Mouse (Mus musculus) midbrain, postnatal 0 days (tissue): Measurements from ENCODE around the gene Ranbp17. TPM values are rescaled to one million over a fixed set of nuclear protein-coding genes. Genes with fewer than 3 reads are reported as not detected.
A peak's percentile ranks its signal among the peaks of the same experiment; 100 is the strongest.

Experiments used
- ATAC-seq: fragments of 200-750 bp; cut with Nextera tagmentation; 2 replicates; pipeline ENCODE4 v1.8.0; 2017; ENCODE audit warnings: moderate number of reproducible peaks, mild to moderate bottlenecking, moderate TSS enrichment, moderate library complexity; ENCODE audit not compliant: low FRiP score
- DNase-seq: peaks from one replicate; pipeline ENCODE4 v3.0.0-alpha.2; 2015; ENCODE audit warnings: low spot score
- H3K27ac ChIP-seq: fragments of 300-500 bp; sonication (generic); 2 replicates; pipeline ENCODE4 v1.5.1; 2014; ENCODE audit warnings: low read depth, mild to moderate bottlenecking, low read length, mixed read lengths
- H3K27me3 ChIP-seq: fragments of 300-500 bp; sonication (generic); 2 replicates; pipeline ENCODE4 v1.6.1; 2014; ENCODE audit warnings: low read length, control low read depth, mixed read lengths; ENCODE audit not compliant: insufficient read depth
- H3K36me3 ChIP-seq: fragments of 300-500 bp; sonication (generic); 2 replicates; pipeline ENCODE4 v1.6.1; 2014; ENCODE audit warnings: low read length, control low read depth, mixed read lengths; ENCODE audit not compliant: insufficient read depth
- H3K4me1 ChIP-seq: fragments of 300-500 bp; sonication (generic); 2 replicates; pipeline ENCODE4 v1.6.1; 2014; ENCODE audit warnings: mild to moderate bottlenecking, control low read depth, antibody characterized with exemption, low read length, mixed read lengths; ENCODE audit not compliant: insufficient read depth
- H3K4me2 ChIP-seq: fragments of 300-500 bp; sonication (generic); 2 replicates; pipeline ENCODE4 v1.6.1; 2014; ENCODE audit warnings: low read depth, mild to moderate bottlenecking, low read length, mixed read lengths; ENCODE audit not compliant: poor library complexity, severe bottlenecking
- H3K4me3 ChIP-seq: fragments of 300-500 bp; sonication (generic); 2 replicates; pipeline ENCODE4 v1.5.1; 2014; ENCODE audit warnings: low read depth, mild to moderate bottlenecking, low read length, moderate library complexity
- H3K9ac ChIP-seq: fragments of 300-500 bp; sonication (generic); replicated peaks from 2 replicates; pipeline ENCODE4 v1.6.1; 2014; ENCODE audit warnings: mild to moderate bottlenecking, low read length, moderate library complexity, mixed read lengths; ENCODE audit not compliant: poor library complexity, severe bottlenecking
- H3K9me3 ChIP-seq: fragments of 300-500 bp; sonication (generic); 2 replicates; pipeline ENCODE4 v1.6.1; 2016; ENCODE audit warnings: low read length, control low read depth
- CTCF ChIP-seq: IDR thresholded peaks from 2 replicates; pipeline ENCODE4 v1.5.1; 2016; ENCODE audit warnings: antibody characterized with exemption, mild to moderate bottlenecking
- WGBS: fragments of 180-500 bp; shearing (Covaris S2); extraction: QIAGEN DNeasy Blood & Tissue Kit; methylation state at CpG from one replicate; pipeline ENCODE4 v1.1.7; 2014; 5-methylcytosine and 5-hydroxymethylcytosine counted together
- polyA plus RNA-seq: library from polyadenylated mRNA; unstranded; fragments of >200 nt; fragmentation: Nextera tagmentation; extraction: Ambion mirVana; gene quantifications from 2 replicates; pipeline ENCODE4 v1.2.1, GENCODE M21; 2015
- total RNA-seq: library from RNA; depleted of rRNA; stranded (reverse); fragments of >200 nt; gene quantifications from 2 replicates; pipeline ENCODE4 v1.2.3, GENCODE M21; 2014

Ranbp17 gene
- total and polyA plus RNA-seq, 2 experiments from 2014 or later = 5.0 to 7.8 TPM

GRCm38 (mm10) chr11:33399346-33399745, 114.2 kb downstream of the Ranbp17 start:
- H3K4me1 ChIP-seq = no peaks in the 10 kb centered on the region
- no peak overlapping the region for H3K27ac ChIP-seq
- no peaks in the 10 kb centered on the region for H3K27me3 ChIP-seq
- H3K4me3 ChIP-seq = no peak overlapping the region
- no peaks in the 10 kb centered on the region for H3K9me3 ChIP-seq
- WGBS = 66% methylated on average over 1 of the region's 1 CpGs
- TF ChIP-seq CTCF = no peak
- DNase-seq (no peak), ATAC-seq (no peak)
- no peaks in the 10 kb centered on the region for H3K36me3 ChIP-seq
- H3K9ac ChIP-seq = no peak overlapping the region
- H3K4me2 ChIP-seq = no peak overlapping the region

GRCm38 (mm10) chr11:33398701-33399100, 114.8 kb downstream of the Ranbp17 start:
- no peak for TF ChIP-seq CTCF

GRCm38 (mm10) chr11:33396275-33396674, 117.3 kb downstream of the Ranbp17 start:
- ATAC-seq (no peak), DNase-seq (no peak)
- Histone ChIP-seq H3K9me3 (no peaks in the 10 kb centered on the region), H3K4me1 (no peaks in the 10 kb centered on the region), H3K36me3 (no peaks in the 10 kb centered on the region), H3K4me2 (no peak overlapping the region), H3K9ac (no peak overlapping the region), H3K27me3 (no peaks in the 10 kb centered on the region), H3K27ac (no peak overlapping the region), H3K4me3 (no peak overlapping the region)
- 97% methylated on average over 6 of the region's 6 CpGs for WGBS
- no peak for TF ChIP-seq CTCF

More at GRCm38 (mm10) chr11:33398701-33399100, 114.8 kb downstream of the Ranbp17 start:
- WGBS = 80% methylated on average over 3 of the region's 3 CpGs
- H3K27ac ChIP-seq = no peak overlapping the region
- DNase-seq (no peak), ATAC-seq (no peak)
- no peaks in the 10 kb centered on the region for H3K4me1 ChIP-seq
- no peaks in the 10 kb centered on the region for H3K9me3 ChIP-seq
- H3K4me2 ChIP-seq = no peak overlapping the region
- H3K4me3 ChIP-seq = no peak overlapping the region
- H3K27me3 ChIP-seq = no peaks in the 10 kb centered on the region
- H3K9ac ChIP-seq = no peak overlapping the region
- no peaks in the 10 kb centered on the region for H3K36me3 ChIP-seq

GRCm38 (mm10) chr11:33394093-33394492, 119.5 kb downstream of the Ranbp17 start:
- no peak for TF ChIP-seq CTCF
- no peaks in the 10 kb centered on the region for H3K9me3 ChIP-seq
- no peak overlapping the region for H3K27ac ChIP-seq
- ATAC-seq = no peak
- H3K4me1 ChIP-seq = no peaks in the 10 kb centered on the region
- DNase-seq = no peak
- no peak overlapping the region for H3K4me2 ChIP-seq
- H3K9ac ChIP-seq = no peak overlapping the region
- 72% methylated on average over 3 of the region's 3 CpGs for WGBS
- no peaks in the 10 kb centered on the region for H3K36me3 ChIP-seq
- H3K27me3 ChIP-seq = no peaks in the 10 kb centered on the region
- no peak overlapping the region for H3K4me3 ChIP-seq

- no peaks in the 10 kb centered on the region for H3K27me3 ChIP-seq
- H3K9ac ChIP-seq = no peak overlapping the region
- ATAC-seq (no peak), DNase-seq (no peak)
- H3K4me1 ChIP-seq = no peaks in the 10 kb centered on the region
- no peak for TF ChIP-seq CTCF
- WGBS = 90% methylated on average over 2 of the region's 2 CpGs
- H3K4me3 ChIP-seq = no peak overlapping the region
- no peaks in the 10 kb centered on the region for H3K9me3 ChIP-seq
- no peak overlapping the region for H3K27ac ChIP-seq
- no peak overlapping the region for H3K4me2 ChIP-seq
- no peaks in the 10 kb centered on the region for H3K36me3 ChIP-seq
These were observed 124.9 kb downstream of the Ranbp17 start for GRCm38 (mm10) chr11:33388685-33389084.

GRCm38 (mm10) chr11:33361867-33362266, 151.7 kb downstream of the Ranbp17 start:
- Histone ChIP-seq H3K9me3 (no peaks in the 10 kb centered on the region), H3K36me3 (no peaks in the 10 kb centered on the region), H3K4me1 (no peaks in the 10 kb centered on the region), H3K27ac (no peak overlapping the region), H3K27me3 (no peaks in the 10 kb centered on the region), H3K9ac (no peak overlapping the region), H3K4me3 (no peak overlapping the region), H3K4me2 (no peak overlapping the region)
- DNase-seq (peak; percentile 54), ATAC-seq (peak; percentile 44; the same call in 1 of the 2 replicates)
- 37% methylated on average over 5 of the region's 5 CpGs for WGBS
- no peak for TF ChIP-seq CTCF
